Mouse (Mus musculus): ENCODE results near the gene Gm6525. TPM values are rescaled to one million over a fixed set of nuclear protein-coding genes. Genes with fewer than 3 reads are reported as not detected.

Gene Gm6525
- total and polyA plus RNA-seq, 2 experiments from 2014 or later = 0.22 to 0.38 TPM

GRCm38 (mm10) chr3:84198229-84198628 is 24.3 kb downstream of the Gm6525 start:
- no peaks in the 10 kb centered on the region for H3K4me1 ChIP-seq (ENCODE audit: control insufficient read depth, insufficient read depth)
- WGBS = 85% methylated on average over 3 of the region's 3 CpGs
- TF ChIP-seq CTCF (IDR thresholded peaks at IDR 0.05; ENCODE audit: low read depth) = no peak
- no peak for TF ChIP-seq EP300 (IDR thresholded peaks at IDR 0.05; ENCODE audit: low read depth)
- no peaks in the 10 kb centered on the region for H3K9me3 ChIP-seq (replicated peaks; ENCODE audit: control insufficient read depth, low read length)
- H3K27ac ChIP-seq (ENCODE audit: low read depth) = no peak overlapping the region
- DNase-seq (ENCODE audit: low spot score) (no peak), ATAC-seq (ENCODE audit: insufficient read depth, low read depth) (no peak)
- no peak overlapping the region for H3K4me2 ChIP-seq (ENCODE audit: low read depth, low read length)
- no peaks in the 10 kb centered on the region for H3K36me3 ChIP-seq (replicated peaks; ENCODE audit: control insufficient read depth, insufficient read depth, low read length)
- H3K27me3 ChIP-seq (ENCODE audit: control insufficient read depth, insufficient read depth, low read length) = no peaks in the 10 kb centered on the region
- H3K4me3 ChIP-seq (ENCODE audit: low read depth, low read length) = no peak overlapping the region
- no peak overlapping the region for H3K9ac ChIP-seq (replicated peaks; ENCODE audit: low read depth, low read length)

- WGBS = 89% methylated on average over 9 of the region's 9 CpGs
- no peak for TF ChIP-seq EP300 (IDR thresholded peaks at IDR 0.05; ENCODE audit: low read depth)
- no peak for TF ChIP-seq CTCF (IDR thresholded peaks at IDR 0.05; ENCODE audit: low read depth)
Observed at GRCm38 (mm10) chr3:84199516-84199915, 25.6 kb downstream of the Gm6525 start.

GRCm38 (mm10) chr3:84200559-84201420 is 26.9 kb downstream of the Gm6525 start:
- Histone ChIP-seq H3K36me3 (replicated peaks; ENCODE audit: control insufficient read depth, insufficient read depth, low read length) (no peaks in the 10 kb centered on the region), H3K4me3 (ENCODE audit: low read depth, low read length) (no peak overlapping the region), H3K4me2 (ENCODE audit: low read depth, low read length) (no peak overlapping the region), H3K27ac (ENCODE audit: low read depth) (no peak overlapping the region), H3K9ac (replicated peaks; ENCODE audit: low read depth, low read length) (no peak overlapping the region), H3K9me3 (replicated peaks; ENCODE audit: control insufficient read depth, low read length) (no peaks in the 10 kb centered on the region), H3K27me3 (ENCODE audit: control insufficient read depth, insufficient read depth, low read length) (no peaks in the 10 kb centered on the region), H3K4me1 (ENCODE audit: control insufficient read depth, insufficient read depth) (no peaks in the 10 kb centered on the region)
- no peak for ATAC-seq (ENCODE audit: insufficient read depth, low read depth)
- WGBS = 73% methylated on average over 13 of the region's 13 CpGs
- TF ChIP-seq CTCF (IDR thresholded peaks at IDR 0.05; ENCODE audit: low read depth) = no peak
- no peak for TF ChIP-seq EP300 (IDR thresholded peaks at IDR 0.05; ENCODE audit: low read depth)
- no peak for DNase-seq (ENCODE audit: low spot score)

More at GRCm38 (mm10) chr3:84199516-84199915, 25.6 kb downstream of the Gm6525 start:
- Histone ChIP-seq H3K4me3 (ENCODE audit: low read depth, low read length) (no peak overlapping the region), H3K9me3 (replicated peaks; ENCODE audit: control insufficient read depth, low read length) (no peaks in the 10 kb centered on the region), H3K4me1 (ENCODE audit: control insufficient read depth, insufficient read depth) (no peaks in the 10 kb centered on the region), H3K4me2 (ENCODE audit: low read depth, low read length) (no peak overlapping the region), H3K36me3 (replicated peaks; ENCODE audit: control insufficient read depth, insufficient read depth, low read length) (no peaks in the 10 kb centered on the region), H3K27ac (ENCODE audit: low read depth) (no peak overlapping the region), H3K9ac (replicated peaks; ENCODE audit: low read depth, low read length) (no peak overlapping the region), H3K27me3 (ENCODE audit: control insufficient read depth, insufficient read depth, low read length) (no peaks in the 10 kb centered on the region)
- ATAC-seq (ENCODE audit: insufficient read depth, low read depth) (no peak), DNase-seq (ENCODE audit: low spot score) (no peak)

- 86% methylated on average over 5 of the region's 5 CpGs for WGBS
- no peaks in the 10 kb centered on the region for H3K36me3 ChIP-seq (replicated peaks; ENCODE audit: control insufficient read depth, insufficient read depth, low read length)
- H3K27me3 ChIP-seq (ENCODE audit: control insufficient read depth, insufficient read depth, low read length) = no peaks in the 10 kb centered on the region
- no peaks in the 10 kb centered on the region for H3K9me3 ChIP-seq (replicated peaks; ENCODE audit: control insufficient read depth, low read length)
- no peak overlapping the region for H3K27ac ChIP-seq (ENCODE audit: low read depth)
- no peaks in the 10 kb centered on the region for H3K4me1 ChIP-seq (ENCODE audit: control insufficient read depth, insufficient read depth)
- TF ChIP-seq CTCF (IDR thresholded peaks at IDR 0.05; ENCODE audit: low read depth) = no peak
- H3K4me2 ChIP-seq (ENCODE audit: low read depth, low read length) = no peak overlapping the region
- H3K4me3 ChIP-seq (ENCODE audit: low read depth, low read length) = no peak overlapping the region
- no peak overlapping the region for H3K9ac ChIP-seq (replicated peaks; ENCODE audit: low read depth, low read length)
- ATAC-seq (ENCODE audit: insufficient read depth, low read depth) = no peak
- no peak for DNase-seq (ENCODE audit: low spot score)
Observed at GRCm38 (mm10) chr3:84204640-84205039, 30.7 kb downstream of the Gm6525 start.

- Histone ChIP-seq H3K27me3 (ENCODE audit: control insufficient read depth, insufficient read depth, low read length) (no peaks in the 10 kb centered on the region), H3K36me3 (replicated peaks; ENCODE audit: control insufficient read depth, insufficient read depth, low read length) (no peaks in the 10 kb centered on the region), H3K4me2 (ENCODE audit: low read depth, low read length) (no peak overlapping the region), H3K27ac (ENCODE audit: low read depth) (no peak overlapping the region), H3K4me3 (ENCODE audit: low read depth, low read length) (no peak overlapping the region), H3K9ac (replicated peaks; ENCODE audit: low read depth, low read length) (no peak overlapping the region), H3K4me1 (ENCODE audit: control insufficient read depth, insufficient read depth) (no peaks in the 10 kb centered on the region), H3K9me3 (replicated peaks; ENCODE audit: control insufficient read depth, low read length) (no peaks in the 10 kb centered on the region)
- TF ChIP-seq CTCF (IDR thresholded peaks at IDR 0.05; ENCODE audit: low read depth) (no peak), EP300 (IDR thresholded peaks at IDR 0.05; ENCODE audit: low read depth) (no peak)
- ATAC-seq (ENCODE audit: insufficient read depth, low read depth) (no peak), DNase-seq (ENCODE audit: low spot score) (no peak)
- 79% methylated on average over 6 of the region's 6 CpGs for WGBS
Observed at GRCm38 (mm10) chr3:84205650-84206049, 31.7 kb downstream of the Gm6525 start.

GRCm38 (mm10) chr3:84206106-84206505 is 32.2 kb downstream of the Gm6525 start:
- Histone ChIP-seq H3K4me3 (ENCODE audit: low read depth, low read length) (no peak overlapping the region), H3K36me3 (replicated peaks; ENCODE audit: control insufficient read depth, insufficient read depth, low read length) (no peaks in the 10 kb centered on the region), H3K27ac (ENCODE audit: low read depth) (no peak overlapping the region), H3K4me2 (ENCODE audit: low read depth, low read length) (no peak overlapping the region), H3K9ac (replicated peaks; ENCODE audit: low read depth, low read length) (no peak overlapping the region), H3K27me3 (ENCODE audit: control insufficient read depth, insufficient read depth, low read length) (no peaks in the 10 kb centered on the region), H3K9me3 (replicated peaks; ENCODE audit: control insufficient read depth, low read length) (no peaks in the 10 kb centered on the region), H3K4me1 (ENCODE audit: control insufficient read depth, insufficient read depth) (no peaks in the 10 kb centered on the region)
- TF ChIP-seq EP300 (IDR thresholded peaks at IDR 0.05; ENCODE audit: low read depth) (no peak), CTCF (IDR thresholded peaks at IDR 0.05; ENCODE audit: low read depth) (no peak)
- no peak for ATAC-seq (ENCODE audit: insufficient read depth, low read depth)
- whole genome bisulfite sequencing = 89% methylated on average over 3 of the region's 3 CpGs
- no peak for DNase-seq (ENCODE audit: low spot score)
